Mouse (Mus musculus) liver, embryonic 16.5 days (tissue): ENCODE data around the gene Fer. TPM values are rescaled to one million over a fixed set of nuclear protein-coding genes. Genes with fewer than 3 reads are reported as not detected.

Experiments
- ATAC-seq: fragments of 200-750 bp; cut with Nextera tagmentation; 2 replicates; pipeline ENCODE4 v1.8.0; 2017; ENCODE audit warnings: low read depth, mild to moderate bottlenecking, moderate number of reproducible peaks, moderate library complexity
- H3K27ac ChIP-seq: fragments of 300-500 bp; sonication (generic); 2 replicates; pipeline ENCODE4 v1.5.1; 2014; ENCODE audit warnings: mild to moderate bottlenecking, low read length
- H3K27me3 ChIP-seq: fragments of 300-500 bp; sonication (generic); 2 replicates; pipeline ENCODE4 v1.6.1; 2014; ENCODE audit warnings: low read depth, low read length, mixed read lengths; ENCODE audit not compliant: control insufficient read depth, insufficient read depth
- H3K36me3 ChIP-seq: fragments of 300-500 bp; sonication (generic); 2 replicates; pipeline ENCODE4 v1.6.1; 2014; ENCODE audit warnings: mild to moderate bottlenecking; ENCODE audit not compliant: control insufficient read depth, insufficient read depth
- H3K4me1 ChIP-seq: fragments of 300-500 bp; sonication (generic); 2 replicates; pipeline ENCODE4 v1.6.1; 2014; ENCODE audit warnings: low read depth, low read length, mixed read lengths; ENCODE audit not compliant: control insufficient read depth
- H3K4me2 ChIP-seq: fragments of 300-500 bp; sonication (generic); 2 replicates; pipeline ENCODE4 v1.6.1; 2014; ENCODE audit warnings: low read depth, low read length, mixed read lengths
- H3K4me3 ChIP-seq: fragments of 300-500 bp; sonication (generic); 2 replicates; pipeline ENCODE4 v1.5.1; 2014; ENCODE audit warnings: low read depth, mild to moderate bottlenecking, low read length
- H3K9ac ChIP-seq: fragments of 300-500 bp; sonication (generic); 2 replicates; pipeline ENCODE4 v1.6.1; 2014; ENCODE audit warnings: low read depth, low read length
- H3K9me3 ChIP-seq: fragments of 300-500 bp; sonication (generic); replicated peaks from 2 replicates; pipeline ENCODE4 v1.6.1; 2016; ENCODE audit warnings: low read length; ENCODE audit not compliant: control insufficient read depth
- WGBS: fragments of 180-500 bp; shearing (Covaris S2); extraction: QIAGEN DNeasy Blood & Tissue Kit; methylation state at CpG from one replicate; pipeline ENCODE4 v1.1.7; 2014; ENCODE audit not compliant: insufficient replicate concordance; 5-methylcytosine and 5-hydroxymethylcytosine counted together
- polyA plus RNA-seq: library from polyadenylated mRNA; unstranded; fragments of >200 nt; fragmentation: Nextera tagmentation; extraction: Ambion mirVana; gene quantifications from 2 replicates; pipeline ENCODE4 v1.2.1, GENCODE M21; 2015

Gene Fer
- polyA plus RNA-seq, 1 experiment from 2014 or later, result 7.6 TPM

- no peaks in the 10 kb centered on the region for H3K9me3 ChIP-seq
- no peak overlapping the region for H3K9ac ChIP-seq
- H3K4me1 ChIP-seq, result peaks cover 29% of the 10 kb centered on the region
- no peak overlapping the region for H3K4me3 ChIP-seq
- ATAC-seq, result peak; percentile 88
- H3K4me2 ChIP-seq, result peak overlapping the region; percentile 13; the same call in 1 of the 2 replicates
- no peaks in the 10 kb centered on the region for H3K36me3 ChIP-seq
- H3K27me3 ChIP-seq, result no peaks in the 10 kb centered on the region
- H3K27ac ChIP-seq, result peak overlapping the region; percentile 74
- WGBS, result 20% methylated on average over 5 of the region's 5 CpGs
These were observed 110.9 kb downstream of the Fer start for GRCm38 (mm10) chr17:63973806-63974205.

GRCm38 (mm10) chr17:63974253-63974652, 111.4 kb downstream of the Fer start:
- no peak for ATAC-seq
- 58% methylated on average over 5 of the region's 5 CpGs for WGBS
- no peaks in the 10 kb centered on the region for H3K27me3 ChIP-seq
- peak overlapping the region; percentile 13; the same call in 1 of the 2 replicates for H3K4me2 ChIP-seq
- H3K9ac ChIP-seq, result 0 out of 2 replicates have a peak overlapping the region, but pooled peaks have one; percentile 5
- H3K4me1 ChIP-seq, result peaks cover 29% of the 10 kb centered on the region
- no peaks in the 10 kb centered on the region for H3K9me3 ChIP-seq
- H3K4me3 ChIP-seq, result no peak overlapping the region
- no peaks in the 10 kb centered on the region for H3K36me3 ChIP-seq
- H3K27ac ChIP-seq, result peak overlapping the region; percentile 66

GRCm38 (mm10) chr17:63978794-63979571, 116.1 kb downstream of the Fer start:
- Histone ChIP-seq H3K27me3 (no peaks in the 10 kb centered on the region), H3K4me3 (no peak overlapping the region), H3K9me3 (no peaks in the 10 kb centered on the region), H3K36me3 (peaks cover 2% of the 10 kb centered on the region; the same call in 1 of the 2 replicates), H3K9ac (no peak overlapping the region), H3K4me2 (no peak overlapping the region), H3K4me1 (peaks cover 19% of the 10 kb centered on the region), H3K27ac (no peak overlapping the region; the same call in 1 of the 2 replicates)
- peak; percentile 84 for ATAC-seq
- 23% methylated on average over 4 of the region's 4 CpGs for WGBS

- Histone ChIP-seq H3K36me3 (peaks cover 2% of the 10 kb centered on the region; the same call in 1 of the 2 replicates), H3K9me3 (no peaks in the 10 kb centered on the region), H3K9ac (no peak overlapping the region), H3K4me3 (no peak overlapping the region), H3K4me1 (peaks cover 11% of the 10 kb centered on the region), H3K27ac (no peak overlapping the region), H3K4me2 (no peak overlapping the region), H3K27me3 (no peaks in the 10 kb centered on the region)
- 42% methylated on average over 3 of the region's 3 CpGs for WGBS
- ATAC-seq, result no peak
These were observed 117.3 kb downstream of the Fer start for GRCm38 (mm10) chr17:63980167-63980566.

- H3K27ac ChIP-seq, result no peak overlapping the region
- H3K36me3 ChIP-seq, result no peaks in the 10 kb centered on the region
- H3K4me1 ChIP-seq, result no peaks in the 10 kb centered on the region
- no peak overlapping the region for H3K4me2 ChIP-seq
- H3K9ac ChIP-seq, result no peak overlapping the region
- H3K4me3 ChIP-seq, result no peak overlapping the region
- H3K27me3 ChIP-seq, result no peaks in the 10 kb centered on the region
- WGBS, result 50% methylated on average over 2 of the region's 2 CpGs
- no peaks in the 10 kb centered on the region for H3K9me3 ChIP-seq
- no peak for ATAC-seq
These were observed 125.8 kb downstream of the Fer start for GRCm38 (mm10) chr17:63988710-63989109.

- 71% methylated on average over 3 of the region's 3 CpGs for WGBS
- Histone ChIP-seq H3K36me3 (no peaks in the 10 kb centered on the region), H3K9ac (no peak overlapping the region), H3K4me1 (no peaks in the 10 kb centered on the region), H3K27me3 (no peaks in the 10 kb centered on the region), H3K27ac (no peak overlapping the region), H3K4me3 (no peak overlapping the region), H3K4me2 (no peak overlapping the region), H3K9me3 (no peaks in the 10 kb centered on the region)
- no peak for ATAC-seq
These were observed 128.3 kb downstream of the Fer start for GRCm38 (mm10) chr17:63991160-63991559.

GRCm38 (mm10) chr17:63995921-63996320, 133.1 kb downstream of the Fer start:
- H3K27me3 ChIP-seq, result no peaks in the 10 kb centered on the region
- no peak for ATAC-seq
- WGBS, result 77% methylated on average over 1 of the region's 1 CpGs

GRCm38 (mm10) chr17:63997643-63998042, 134.8 kb downstream of the Fer start:
- 63% methylated on average over 6 of the region's 6 CpGs for WGBS
- no peaks in the 10 kb centered on the region for H3K27me3 ChIP-seq
- no peaks in the 10 kb centered on the region for H3K36me3 ChIP-seq
- ATAC-seq, result peak; percentile 45
- no peaks in the 10 kb centered on the region; the same call in 1 of the 2 replicates for H3K4me1 ChIP-seq
- H3K27ac ChIP-seq, result no peak overlapping the region
- no peak overlapping the region for H3K4me3 ChIP-seq
- H3K4me2 ChIP-seq, result no peak overlapping the region
- no peak overlapping the region for H3K9ac ChIP-seq
- no peaks in the 10 kb centered on the region for H3K9me3 ChIP-seq

More at GRCm38 (mm10) chr17:63995921-63996320, 133.1 kb downstream of the Fer start:
- H3K4me2 ChIP-seq, result no peak overlapping the region
- H3K27ac ChIP-seq, result no peak overlapping the region
- H3K9me3 ChIP-seq, result no peaks in the 10 kb centered on the region
- H3K36me3 ChIP-seq, result no peaks in the 10 kb centered on the region
- no peaks in the 10 kb centered on the region; the same call in 1 of the 2 replicates for H3K4me1 ChIP-seq
- no peak overlapping the region for H3K9ac ChIP-seq
- H3K4me3 ChIP-seq, result no peak overlapping the region

- no peak for ATAC-seq
- WGBS, result 74% methylated on average over 13 of the region's 13 CpGs
These were observed 140.6 kb downstream of the Fer start for GRCm38 (mm10) chr17:64003444-64003843.

More at GRCm38 (mm10) chr17:64003444-64003843, 140.6 kb downstream of the Fer start:
- no peak overlapping the region for H3K27ac ChIP-seq
- no peaks in the 10 kb centered on the region for H3K9me3 ChIP-seq
- H3K9ac ChIP-seq, result no peak overlapping the region
- no peak overlapping the region for H3K4me3 ChIP-seq
- H3K27me3 ChIP-seq, result no peaks in the 10 kb centered on the region
- no peaks in the 10 kb centered on the region for H3K4me1 ChIP-seq
- no peaks in the 10 kb centered on the region for H3K36me3 ChIP-seq
- no peak overlapping the region for H3K4me2 ChIP-seq
